ENCODE assay signal across 10 mouse cellular contexts in the genomic region with DNA sequence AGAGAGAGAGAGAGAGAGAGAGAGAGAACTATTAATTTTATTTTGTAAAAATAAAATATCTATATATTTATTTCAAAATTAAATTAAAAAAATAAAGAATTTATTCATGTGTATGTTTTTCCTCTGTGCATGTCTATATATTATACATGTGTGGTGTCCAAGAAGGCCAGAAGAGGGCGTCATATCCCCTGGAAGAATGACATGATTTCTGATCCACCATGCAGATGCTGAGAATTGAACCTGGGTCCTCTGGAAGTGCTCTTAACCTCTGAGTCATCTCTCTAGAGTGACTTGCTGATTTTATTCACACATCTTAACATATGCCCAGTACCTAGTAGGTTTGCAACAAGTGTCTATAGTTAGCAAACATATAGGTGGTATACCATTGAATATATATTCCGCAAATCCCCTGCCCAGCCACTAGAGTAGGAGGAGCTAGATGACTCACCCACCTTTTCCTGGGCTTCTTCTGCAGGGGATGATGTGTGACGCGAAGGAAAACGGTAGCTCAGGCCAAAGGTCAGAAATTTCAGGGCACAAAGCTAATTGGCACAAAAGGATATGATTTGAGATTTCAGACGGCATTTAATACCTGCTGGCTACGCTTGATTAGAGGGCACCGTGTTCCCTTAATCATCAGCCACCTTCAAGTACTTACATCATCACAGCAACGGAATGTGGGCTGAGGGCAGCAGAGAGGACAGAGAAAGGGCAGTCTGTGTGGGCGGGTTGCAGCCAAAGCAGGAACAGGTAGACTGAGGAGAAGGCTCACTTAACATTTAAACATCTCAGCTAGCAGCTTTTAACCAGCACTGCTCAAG.
DNase-seq lines count a peak whose midpoint lies in the region; ATAC-seq and TF ChIP-seq lines count a peak whose summit lies in the region.
"Had no signal": no experiment of that assay in that cellular context is flagged by ENCODE, and none has a peak within 500 bp of the region (broad histone marks: within the 10 kb centered on the region; RNA-seq: fewer than 3 reads in every experiment).

No protein-coding gene starts in this region.

- H3K4me3 ChIP-seq in heart, adult 2 months: no peak overlapping the region
- no peak overlapping the region for H3K4me3 ChIP-seq in heart, embryonic 10.5 days
- H3K4me3 ChIP-seq in midbrain, postnatal 0 days (ENCODE audit: low read depth, low read length): no peak overlapping the region
- H3K4me3 ChIP-seq in midbrain, embryonic 13.5 days (replicated peaks): no peak overlapping the region
- H3K4me3 ChIP-seq in kidney, postnatal 0 days (replicated peaks; ENCODE audit: low read depth, low read length): no peak overlapping the region

- ATAC-seq in midbrain, postnatal 0 days (ENCODE audit: low FRiP score): no peak
- ATAC-seq in midbrain, embryonic 13.5 days: no peak
- peak; percentile 87 for ATAC-seq in kidney, postnatal 0 days (replicated peaks; ENCODE audit: low FRiP score, low read depth)
- no peak for ATAC-seq in megakaryocyte-erythroid progenitor cell, adult 5-6 weeks (replicated peaks; ENCODE audit: low FRiP score, low TSS enrichment, poor library complexity, severe bottlenecking)

- H3K9me3 ChIP-seq in heart, embryonic 10.5 days: no peaks in the 10 kb centered on the region
- H3K9me3 ChIP-seq in midbrain, postnatal 0 days (ENCODE audit: low read length): no peaks in the 10 kb centered on the region
- no peaks in the 10 kb centered on the region for H3K9me3 ChIP-seq in midbrain, embryonic 13.5 days
- no peaks in the 10 kb centered on the region for H3K9me3 ChIP-seq in kidney, postnatal 0 days (replicated peaks; ENCODE audit: low read length)

- TF ChIP-seq POLR2A in heart, adult 2 months (IDR thresholded peaks at IDR 0.05; ENCODE audit: insufficient read depth, low read depth, low read length): no peak

- H3K27ac ChIP-seq in heart, adult 2 months: no peak overlapping the region
- H3K27ac ChIP-seq in heart, embryonic 10.5 days: no peak overlapping the region
- H3K27ac ChIP-seq in midbrain, postnatal 0 days (ENCODE audit: low read depth, low read length): no peak overlapping the region
- H3K27ac ChIP-seq in midbrain, embryonic 13.5 days: no peak overlapping the region
- no peak overlapping the region for H3K27ac ChIP-seq in kidney, postnatal 0 days

- no peaks in the 10 kb centered on the region for H3K4me1 ChIP-seq in heart, adult 2 months (ENCODE audit: control insufficient read depth, insufficient read depth, low read length)
- H3K4me1 ChIP-seq in heart, embryonic 10.5 days: peaks cover 9% of the 10 kb centered on the region; the same call in 1 of the 2 replicates
- H3K4me1 ChIP-seq in midbrain, postnatal 0 days (ENCODE audit: insufficient read depth, low read length): no peaks in the 10 kb centered on the region
- H3K4me1 ChIP-seq in midbrain, embryonic 13.5 days (replicated peaks): 0 out of 2 replicates have a peak, but pooled peaks cover 3% of the 10 kb centered on the region
- no peaks in the 10 kb centered on the region for H3K4me1 ChIP-seq in kidney, postnatal 0 days (replicated peaks; ENCODE audit: insufficient read depth, low read length)

- no peak overlapping the region for H3K9ac ChIP-seq in heart, adult 2 months (ENCODE audit: low read depth, low read length)
- no peak overlapping the region for H3K9ac ChIP-seq in midbrain, postnatal 0 days (replicated peaks; ENCODE audit: low read length, poor library complexity, severe bottlenecking)
- no peak overlapping the region for H3K9ac ChIP-seq in midbrain, embryonic 13.5 days (replicated peaks)
- no peak overlapping the region for H3K9ac ChIP-seq in kidney, postnatal 0 days (ENCODE audit: low read depth, low read length)

- H3K36me3 ChIP-seq in heart, adult 2 months (ENCODE audit: control insufficient read depth, insufficient read depth, low read length): no peaks in the 10 kb centered on the region
- no peaks in the 10 kb centered on the region for H3K36me3 ChIP-seq in heart, embryonic 10.5 days
- H3K36me3 ChIP-seq in midbrain, postnatal 0 days (ENCODE audit: insufficient read depth, low read length): no peaks in the 10 kb centered on the region
- no peaks in the 10 kb centered on the region for H3K36me3 ChIP-seq in midbrain, embryonic 13.5 days
- H3K36me3 ChIP-seq in kidney, postnatal 0 days (ENCODE audit: insufficient read depth, low read length): no peaks in the 10 kb centered on the region

- no peaks in the 10 kb centered on the region for H3K79me2 ChIP-seq in heart, adult 2 months (replicated peaks; ENCODE audit: control insufficient read depth, insufficient read depth, low read length)

- intact Hi-C loops in heart, adult 2 months (cut with DNase I): no loop called here

- DNase-seq in heart, adult 2 months: no peak
- no peak for DNase-seq in heart, embryonic 10.5 days (ENCODE audit: low spot score)
- DNase-seq in midbrain, postnatal 0 days (ENCODE audit: low spot score): no peak
- DNase-seq in kidney, postnatal 0 days (ENCODE audit: low spot score): peak; percentile 62
- DNase-seq in retina, postnatal 1 day: no peak
- no peak for DNase-seq in gastrocnemius, adult 8-10 months (ENCODE audit: low spot score in 2 of 2)
- DNase-seq: adrenal gland, postnatal 14 days; gastrocnemius, postnatal 14 days had no signal

- 46% methylated on average over 10 of the region's 10 CpGs for whole genome bisulfite sequencing in heart, adult 2 months
- WGBS in heart, embryonic 10.5 days: 24% methylated on average over 10 of the region's 10 CpGs
- WGBS in midbrain, postnatal 0 days: 42% methylated on average over 10 of the region's 10 CpGs
- WGBS in midbrain, embryonic 13.5 days: 37% methylated on average over 10 of the region's 10 CpGs
- WGBS in kidney, postnatal 0 days: 33% methylated on average over 10 of the region's 10 CpGs

- no peak for TF ChIP-seq EP300 in heart, adult 2 months (IDR thresholded peaks at IDR 0.05; ENCODE audit: insufficient read depth, low read depth, low read length)

- no peak overlapping the region for H3K4me2 ChIP-seq in midbrain, postnatal 0 days (ENCODE audit: low read depth, low read length, poor library complexity, severe bottlenecking)
- no peak overlapping the region for H3K4me2 ChIP-seq in midbrain, embryonic 13.5 days (replicated peaks)
- H3K4me2 ChIP-seq in kidney, postnatal 0 days (ENCODE audit: low read length): no peak overlapping the region

- TF ChIP-seq CTCF in heart, adult 2 months (IDR thresholded peaks at IDR 0.05): peak; percentile 30; the same call in 1 of the 2 replicates
- peak; percentile 33; the same call in 1 of the 2 replicates for TF ChIP-seq CTCF in midbrain, postnatal 0 days (IDR thresholded peaks at IDR 0.05)
- TF ChIP-seq CTCF in kidney, postnatal 0 days (IDR thresholded peaks at IDR 0.05; ENCODE audit: low read depth): peak; percentile 30; the same call in 1 of the 2 replicates

- no peaks in the 10 kb centered on the region for H3K27me3 ChIP-seq in heart, adult 2 months (ENCODE audit: control insufficient read depth, insufficient read depth, low read length)
- H3K27me3 ChIP-seq in heart, embryonic 10.5 days (ENCODE audit: insufficient read depth, poor library complexity, severe bottlenecking): no peaks in the 10 kb centered on the region
- no peaks in the 10 kb centered on the region for H3K27me3 ChIP-seq in midbrain, postnatal 0 days (ENCODE audit: insufficient read depth, low read length)
- H3K27me3 ChIP-seq in midbrain, embryonic 13.5 days: no peaks in the 10 kb centered on the region
- H3K27me3 ChIP-seq in kidney, postnatal 0 days (ENCODE audit: insufficient read depth, low read length): no peaks in the 10 kb centered on the region
